Mouse (Mus musculus) kidney, embryonic 15.5 days (tissue): ENCODE data around the gene Svip. TPM values are rescaled to one million over a fixed set of nuclear protein-coding genes. Genes with fewer than 3 reads are reported as not detected.

Experiments used
- ATAC-seq: fragments of 200-750 bp; cut with Nextera tagmentation; replicated peaks from 2 replicates; pipeline ENCODE4 v1.8.0; 2017; ENCODE audit warnings: moderate TSS enrichment; ENCODE audit not compliant: low FRiP score
- H3K27ac ChIP-seq: fragments of 300-500 bp; sonication (generic); 2 replicates; pipeline ENCODE4 v1.5.1; 2015; ENCODE audit warnings: mild to moderate bottlenecking, inconsistent platforms
- H3K27me3 ChIP-seq: fragments of 300-500 bp; sonication (generic); 2 replicates; pipeline ENCODE4 v1.6.1; 2015; ENCODE audit warnings: inconsistent platforms
- H3K36me3 ChIP-seq: fragments of 300-500 bp; sonication (generic); 2 replicates; pipeline ENCODE4 v1.6.1; 2015; ENCODE audit warnings: inconsistent platforms
- H3K4me1 ChIP-seq: fragments of 300-500 bp; sonication (generic); 2 replicates; pipeline ENCODE4 v1.6.1; 2015; ENCODE audit warnings: inconsistent platforms
- H3K4me2 ChIP-seq: fragments of 300-500 bp; sonication (generic); 2 replicates; pipeline ENCODE4 v1.6.1; 2015; ENCODE audit warnings: moderate library complexity, mild to moderate bottlenecking, inconsistent platforms
- H3K4me3 ChIP-seq: fragments of 300-500 bp; sonication (generic); replicated peaks from 2 replicates; pipeline ENCODE4 v1.5.1; 2015; ENCODE audit warnings: mild to moderate bottlenecking, inconsistent platforms
- H3K9ac ChIP-seq: fragments of 300-500 bp; sonication (generic); 2 replicates; pipeline ENCODE4 v1.6.1; 2015; ENCODE audit warnings: mild to moderate bottlenecking, inconsistent platforms
- H3K9me3 ChIP-seq: fragments of 300-500 bp; sonication (generic); replicated peaks from 2 replicates; pipeline ENCODE4 v1.6.1; 2016; ENCODE audit warnings: inconsistent platforms
- WGBS: fragments of 180-500 bp; shearing (Covaris S2); methylation state at CpG from one replicate; pipeline ENCODE4 v1.1.7; 2015; ENCODE audit warnings: mixed read lengths; 5-methylcytosine and 5-hydroxymethylcytosine counted together
- polyA plus RNA-seq: library from polyadenylated mRNA; unstranded; fragments of >200 nt; fragmentation: Nextera tagmentation; extraction: Ambion mirVana; gene quantifications from 2 replicates; pipeline ENCODE4 v1.2.1, GENCODE M21; 2015

Svip gene
- polyA plus RNA-seq: 8.9 and 9.8 TPM in 2 replicates

GRCm38 (mm10) chr7:52005511-52006295 lies at the start of gene Svip:
Gene Svip (minus strand): TSS chr7:52006018.
- peak within 1 kb of the TSS; percentile 65 for H3K4me3 ChIP-seq
- H3K27ac ChIP-seq: peak within 1 kb of the TSS; percentile 80
- 2% methylated on average over 37 of the region's 47 CpGs for WGBS

GRCm38 (mm10) chr7:52037600-52038582 lies 32.1 kb upstream of the Svip start:
- WGBS: 49% methylated on average over 8 of the region's 8 CpGs
- Histone ChIP-seq H3K27me3 (no peaks in the 10 kb centered on the region), H3K9me3 (no peaks in the 10 kb centered on the region), H3K4me3 (no peak overlapping the region), H3K4me1 (no peaks in the 10 kb centered on the region), H3K36me3 (no peaks in the 10 kb centered on the region), H3K9ac (no peak overlapping the region), H3K27ac (no peak overlapping the region), H3K4me2 (no peak overlapping the region)
- 0 out of 2 replicates have a peak, but pooled peaks have one; percentile 25 for ATAC-seq

More at GRCm38 (mm10) chr7:52005511-52006295, at the start of gene Svip:
- H3K9ac ChIP-seq: peak within 1 kb of the TSS; percentile 39; the same call in 1 of the 2 replicates
- H3K4me2 ChIP-seq: peak within 1 kb of the TSS; percentile 79
- no peaks in the 10 kb centered on the region for H3K9me3 ChIP-seq
- 0 out of 2 replicates have a peak, but pooled peaks cover 2% of the 10 kb centered on the region for H3K4me1 ChIP-seq
- peaks cover 3% of the 10 kb centered on the region; the same call in 1 of the 2 replicates for H3K27me3 ChIP-seq
- ATAC-seq: peak; percentile 97
- no peaks in the 10 kb centered on the region for H3K36me3 ChIP-seq

GRCm38 (mm10) chr7:52024050-52024626 lies 18.3 kb upstream of the Svip start:
- Histone ChIP-seq H3K4me3 (no peak overlapping the region), H3K9me3 (no peaks in the 10 kb centered on the region), H3K27me3 (no peaks in the 10 kb centered on the region), H3K36me3 (no peaks in the 10 kb centered on the region), H3K4me1 (no peaks in the 10 kb centered on the region), H3K27ac (no peak overlapping the region), H3K4me2 (no peak overlapping the region), H3K9ac (no peak overlapping the region)
- no peak for ATAC-seq
- 92% methylated on average over 5 of the region's 5 CpGs for WGBS

- H3K27me3 ChIP-seq: no peaks in the 10 kb centered on the region
- H3K4me2 ChIP-seq: no peak overlapping the region
- WGBS: 81% methylated on average over 4 of the region's 4 CpGs
- no peaks in the 10 kb centered on the region for H3K4me1 ChIP-seq
- H3K27ac ChIP-seq: no peak overlapping the region
- H3K36me3 ChIP-seq: no peaks in the 10 kb centered on the region
- ATAC-seq: no peak
- H3K9ac ChIP-seq: no peak overlapping the region
- no peak overlapping the region for H3K4me3 ChIP-seq
- no peaks in the 10 kb centered on the region for H3K9me3 ChIP-seq
Observed at GRCm38 (mm10) chr7:52022039-52022438, 16.2 kb upstream of the Svip start.

- no peaks in the 10 kb centered on the region for H3K27me3 ChIP-seq
- H3K4me3 ChIP-seq: no peak within 1 kb of the TSS
- no peaks in the 10 kb centered on the region for H3K4me1 ChIP-seq
- H3K27ac ChIP-seq: no peak within 1 kb of the TSS
- no peak within 1 kb of the TSS for H3K4me2 ChIP-seq
- H3K36me3 ChIP-seq: no peaks in the 10 kb centered on the region
- H3K9ac ChIP-seq: no peak within 1 kb of the TSS
- H3K9me3 ChIP-seq: no peaks in the 10 kb centered on the region
- 93% methylated on average over 3 of the region's 3 CpGs for WGBS
- ATAC-seq: no peak
Observed at GRCm38 (mm10) chr7:52015628-52016027, 9.8 kb upstream of the Svip start, which contains the start of gene 1700015G11Rik. Gene 1700015G11Rik (minus strand): TSS chr7:52015728.

- Histone ChIP-seq H3K27ac (no peak overlapping the region), H3K4me2 (no peak overlapping the region), H3K4me3 (no peak overlapping the region), H3K9ac (no peak overlapping the region), H3K27me3 (no peaks in the 10 kb centered on the region), H3K36me3 (no peaks in the 10 kb centered on the region), H3K4me1 (no peaks in the 10 kb centered on the region), H3K9me3 (no peaks in the 10 kb centered on the region)
- no peak for ATAC-seq
- 92% methylated on average over 1 of the region's 1 CpGs for WGBS
Observed at GRCm38 (mm10) chr7:52015180-52015579, 9.4 kb upstream of the Svip start.

GRCm38 (mm10) chr7:52013457-52013856 lies 7.6 kb upstream of the Svip start:
- Histone ChIP-seq H3K9ac (no peak overlapping the region), H3K4me2 (no peak overlapping the region), H3K9me3 (no peaks in the 10 kb centered on the region), H3K27ac (no peak overlapping the region), H3K36me3 (no peaks in the 10 kb centered on the region), H3K4me1 (no peaks in the 10 kb centered on the region), H3K27me3 (no peaks in the 10 kb centered on the region), H3K4me3 (no peak overlapping the region)
- no peak for ATAC-seq
- 83% methylated on average over 7 of the region's 7 CpGs for WGBS

GRCm38 (mm10) chr7:52007138-52007537 lies 1.3 kb upstream of the Svip start:
- Histone ChIP-seq H3K9me3 (no peaks in the 10 kb centered on the region), H3K4me2 (no peak overlapping the region), H3K4me3 (no peak overlapping the region), H3K9ac (no peak overlapping the region), H3K27ac (no peak overlapping the region), H3K36me3 (no peaks in the 10 kb centered on the region), H3K27me3 (peaks cover 3% of the 10 kb centered on the region; the same call in 1 of the 2 replicates), H3K4me1 (0 out of 2 replicates have a peak, but pooled peaks cover 2% of the 10 kb centered on the region)
- ATAC-seq: no peak
- 85% methylated on average over 2 of the region's 2 CpGs for WGBS

GRCm38 (mm10) chr7:52006296-52006630 lies 445 bp upstream of the Svip start:
- peak overlapping the region; percentile 79 for H3K4me2 ChIP-seq

GRCm38 (mm10) chr7:51991020-51991419 lies 14.8 kb downstream of the Svip start:
- Histone ChIP-seq H3K27me3 (no peaks in the 10 kb centered on the region), H3K36me3 (no peaks in the 10 kb centered on the region), H3K4me2 (no peak overlapping the region), H3K9ac (no peak overlapping the region), H3K4me1 (no peaks in the 10 kb centered on the region), H3K9me3 (no peaks in the 10 kb centered on the region), H3K4me3 (no peak overlapping the region), H3K27ac (no peak overlapping the region)
- 78% methylated on average over 3 of the region's 3 CpGs for WGBS
- ATAC-seq: peak; percentile 65; the same call in 1 of the 2 replicates

More at GRCm38 (mm10) chr7:52006296-52006630, 445 bp upstream of the Svip start:
- no peak for ATAC-seq
- 0 out of 2 replicates have a peak, but pooled peaks cover 2% of the 10 kb centered on the region for H3K4me1 ChIP-seq
- no peaks in the 10 kb centered on the region for H3K9me3 ChIP-seq
- peak overlapping the region; percentile 37; the same call in 1 of the 2 replicates for H3K27ac ChIP-seq
- WGBS: 1% methylated on average over 9 of the region's 9 CpGs
- H3K36me3 ChIP-seq: no peaks in the 10 kb centered on the region
- H3K27me3 ChIP-seq: peaks cover 3% of the 10 kb centered on the region; the same call in 1 of the 2 replicates
- H3K4me3 ChIP-seq: peak overlapping the region; percentile 65
- no peak overlapping the region for H3K9ac ChIP-seq

- WGBS: 47% methylated on average over 6 of the region's 6 CpGs
- H3K4me2 ChIP-seq: no peak overlapping the region
- H3K9me3 ChIP-seq: no peaks in the 10 kb centered on the region
- H3K27me3 ChIP-seq: no peaks in the 10 kb centered on the region
- no peak overlapping the region for H3K9ac ChIP-seq
- H3K27ac ChIP-seq: no peak overlapping the region
- no peak overlapping the region for H3K4me3 ChIP-seq
- ATAC-seq: no peak
- H3K36me3 ChIP-seq: no peaks in the 10 kb centered on the region
- H3K4me1 ChIP-seq: no peaks in the 10 kb centered on the region
Observed at GRCm38 (mm10) chr7:51986909-51987308, 18.9 kb downstream of the Svip start.
